Mouse (Mus musculus): Measurements from ENCODE around the gene Gm49388. TPM values are rescaled to one million over a fixed set of nuclear protein-coding genes. Genes with fewer than 3 reads are reported as not detected.
A peak's percentile ranks its signal among the peaks of the same experiment; 100 is the strongest.
"Not testable (repeated sequence)": the region's sequence is repeated elsewhere in the genome, so short reads cannot be mapped to it uniquely, and the experiment has no call there.

The Gm49388 gene
- polyA plus RNA-seq, 1 experiment from 2014 or later, result not detected

- peak overlapping the region; percentile 62 for H3K4me3 ChIP-seq (replicated peaks; ENCODE audit: low read depth, low read length)
- H3K27ac ChIP-seq, result peak overlapping the region; percentile 96
- no peaks in the 10 kb centered on the region for H3K9me3 ChIP-seq (replicated peaks; ENCODE audit: low read length)
- H3K27me3 ChIP-seq (ENCODE audit: insufficient read depth, low read length), result no peaks in the 10 kb centered on the region
- peaks cover 6% of the 10 kb centered on the region; the same call in 1 of the 2 replicates for H3K4me1 ChIP-seq (replicated peaks; ENCODE audit: insufficient read depth, low read length)
- no peak for TF ChIP-seq CTCF (IDR thresholded peaks at IDR 0.05; ENCODE audit: low read depth)
- H3K4me2 ChIP-seq (ENCODE audit: low read length), result peak overlapping the region; percentile 61
- DNase-seq (ENCODE audit: low spot score) (peak; percentile 41), ATAC-seq (replicated peaks; ENCODE audit: low FRiP score, low read depth) (peak; percentile 5; the same call in 1 of the 2 replicates)
- peaks cover 10% of the 10 kb centered on the region; the same call in 1 of the 2 replicates for H3K36me3 ChIP-seq (ENCODE audit: insufficient read depth, low read length)
- under 1% methylated on average over 27 of the region's 27 CpGs for WGBS
- peak overlapping the region; percentile 75 for H3K9ac ChIP-seq (ENCODE audit: low read depth, low read length)
Observed at GRCm38 (mm10) chr7:127770039-127770905, 15.1 kb upstream of the Gm49388 start.

DNA sequence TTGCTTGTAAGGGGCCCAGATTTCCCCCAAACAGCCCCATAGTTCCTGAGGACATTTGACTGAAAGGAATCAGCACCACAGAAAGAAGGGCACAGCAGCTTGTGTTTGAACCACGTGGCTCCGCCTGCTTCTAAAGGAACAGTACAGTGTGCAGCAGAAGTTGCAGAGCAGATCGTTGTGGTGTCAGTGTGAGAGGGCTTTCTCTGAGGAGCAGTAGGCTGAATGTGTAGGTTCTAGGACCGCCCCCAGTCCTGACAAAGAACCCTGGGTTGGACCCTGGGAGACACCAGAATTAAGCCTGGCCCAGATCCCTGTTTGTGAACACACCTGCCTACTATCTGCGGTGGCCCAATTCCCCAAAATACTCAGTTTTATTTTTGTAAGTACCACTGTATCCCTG, 14.1 kb upstream of the Gm49388 start:
- Histone ChIP-seq H3K4me2 (ENCODE audit: low read length) (peak overlapping the region; percentile 61; the same call in 1 of the 2 replicates), H3K9ac (ENCODE audit: low read depth, low read length) (peak overlapping the region; percentile 75; the same call in 1 of the 2 replicates), H3K9me3 (replicated peaks; ENCODE audit: low read length) (no peaks in the 10 kb centered on the region), H3K27me3 (ENCODE audit: insufficient read depth, low read length) (no peaks in the 10 kb centered on the region), H3K4me3 (replicated peaks; ENCODE audit: low read depth, low read length) (no peak overlapping the region), H3K36me3 (ENCODE audit: insufficient read depth, low read length) (peaks cover 10% of the 10 kb centered on the region; the same call in 1 of the 2 replicates), H3K4me1 (replicated peaks; ENCODE audit: insufficient read depth, low read length) (peaks cover 6% of the 10 kb centered on the region; the same call in 1 of the 2 replicates), H3K27ac (no peak overlapping the region)
- DNase-seq (ENCODE audit: low spot score), result no peak
- ATAC-seq (replicated peaks; ENCODE audit: low FRiP score, low read depth), result no peak
- TF ChIP-seq CTCF (IDR thresholded peaks at IDR 0.05; ENCODE audit: low read depth), result no peak
- WGBS, result 63% methylated on average over 5 of the region's 5 CpGs

DNA sequence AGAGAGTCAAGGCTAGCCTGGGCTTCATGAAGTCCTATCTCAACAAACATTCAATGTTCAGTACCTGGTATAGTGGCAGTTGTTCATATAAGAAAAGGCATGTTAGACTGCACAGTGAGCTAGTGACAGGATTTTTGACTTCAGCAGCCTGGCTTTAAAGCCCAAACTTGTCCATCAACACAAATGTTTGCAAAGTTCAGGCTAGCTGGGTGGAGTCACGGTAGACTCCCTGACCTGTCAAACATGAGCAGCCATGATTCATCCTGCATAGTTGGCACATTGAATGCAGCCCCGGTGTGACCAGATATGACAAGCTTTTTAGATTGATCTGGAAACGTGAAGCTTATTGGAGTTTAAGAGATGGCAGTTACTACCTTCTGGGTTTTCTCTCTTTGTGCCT, 13.3 kb upstream of the Gm49388 start:
- Histone ChIP-seq H3K4me2 (ENCODE audit: low read length) (no peak overlapping the region), H3K27me3 (ENCODE audit: insufficient read depth, low read length) (no peaks in the 10 kb centered on the region), H3K36me3 (ENCODE audit: insufficient read depth, low read length) (0 out of 2 replicates have a peak, but pooled peaks cover 5% of the 10 kb centered on the region), H3K9ac (ENCODE audit: low read depth, low read length) (no peak overlapping the region), H3K4me1 (replicated peaks; ENCODE audit: insufficient read depth, low read length) (peaks cover 6% of the 10 kb centered on the region; the same call in 1 of the 2 replicates), H3K9me3 (replicated peaks; ENCODE audit: low read length) (no peaks in the 10 kb centered on the region), H3K27ac (no peak overlapping the region), H3K4me3 (replicated peaks; ENCODE audit: low read depth, low read length) (no peak overlapping the region)
- no peak for ATAC-seq (replicated peaks; ENCODE audit: low FRiP score, low read depth)
- no peak for DNase-seq (ENCODE audit: low spot score)
- WGBS, result 67% methylated on average over 3 of the region's 3 CpGs
- no peak for TF ChIP-seq CTCF (IDR thresholded peaks at IDR 0.05; ENCODE audit: low read depth)

DNA sequence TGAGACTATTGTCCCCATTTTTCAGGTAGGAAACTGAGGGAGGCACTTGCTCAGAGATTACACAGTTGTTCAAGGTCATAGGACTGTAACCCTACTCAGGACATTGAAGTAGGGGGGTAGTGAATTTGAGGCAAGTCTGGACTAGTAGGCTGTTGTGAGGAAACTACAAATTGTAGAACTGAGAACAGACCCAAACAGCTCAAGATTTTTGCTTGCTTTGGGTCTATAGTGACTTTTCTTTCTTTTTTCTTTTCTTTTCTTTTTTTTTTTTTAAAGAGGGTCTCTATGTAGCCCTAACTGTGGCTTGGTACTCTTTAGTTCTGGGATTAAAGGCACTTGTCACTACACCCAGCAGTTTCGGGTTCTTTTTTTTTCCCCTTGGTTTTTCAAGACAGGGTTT, 12.9 kb upstream of the Gm49388 start:
- Histone ChIP-seq H3K9ac (ENCODE audit: low read depth, low read length) (no peak overlapping the region), H3K27ac (no peak overlapping the region), H3K9me3 (replicated peaks; ENCODE audit: low read length) (no peaks in the 10 kb centered on the region), H3K4me1 (replicated peaks; ENCODE audit: insufficient read depth, low read length) (peaks cover 6% of the 10 kb centered on the region; the same call in 1 of the 2 replicates), H3K4me2 (ENCODE audit: low read length) (no peak overlapping the region), H3K27me3 (ENCODE audit: insufficient read depth, low read length) (no peaks in the 10 kb centered on the region), H3K4me3 (replicated peaks; ENCODE audit: low read depth, low read length) (no peak overlapping the region), H3K36me3 (ENCODE audit: insufficient read depth, low read length) (0 out of 2 replicates have a peak, but pooled peaks cover 5% of the 10 kb centered on the region)
- no peak for ATAC-seq (replicated peaks; ENCODE audit: low FRiP score, low read depth)
- no peak for TF ChIP-seq CTCF (IDR thresholded peaks at IDR 0.05; ENCODE audit: low read depth)
- 82% methylated on average over 1 of the region's 1 CpGs for WGBS
- no peak for DNase-seq (ENCODE audit: low spot score)

DNA sequence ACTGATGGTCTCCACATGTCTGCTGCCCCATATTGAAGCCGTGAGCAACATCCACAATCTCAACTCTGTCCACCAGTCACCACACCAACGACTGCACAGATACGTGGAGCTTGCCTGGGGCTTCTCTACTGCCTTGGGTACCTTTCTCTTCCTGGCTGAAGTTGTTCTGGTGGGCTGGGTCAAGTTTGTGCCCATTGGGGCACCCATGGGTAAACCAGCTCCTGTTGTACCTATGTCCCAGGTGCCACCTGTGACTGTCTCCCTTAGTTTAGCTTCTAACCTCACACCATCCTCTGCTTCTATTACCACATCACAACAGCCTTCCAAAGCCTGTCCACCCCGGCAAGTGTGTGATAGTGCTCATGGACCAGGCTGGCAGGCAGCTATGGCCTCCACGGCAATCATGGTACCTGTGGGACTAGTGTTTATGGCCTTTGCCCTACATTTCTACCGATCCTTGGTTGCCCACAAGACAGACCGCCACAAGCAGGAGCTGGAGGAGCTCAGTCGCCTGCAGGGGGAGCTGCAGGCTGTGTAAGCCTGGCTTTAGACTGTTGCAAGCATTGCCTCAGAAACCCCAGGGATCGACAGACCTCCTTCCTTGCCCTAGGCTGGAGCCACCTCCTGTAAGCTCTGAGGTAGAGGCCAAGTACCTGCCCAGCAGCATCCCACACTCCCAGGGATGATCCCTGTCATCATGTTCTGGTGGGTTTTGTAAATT, 11.6 kb upstream of the Gm49388 start:
- H3K27me3 ChIP-seq (ENCODE audit: insufficient read depth, low read length), result no peaks in the 10 kb centered on the region
- WGBS, result 38% methylated on average over 9 of the region's 9 CpGs
- ATAC-seq (replicated peaks; ENCODE audit: low FRiP score, low read depth) (no peak), DNase-seq (ENCODE audit: low spot score) (peak; percentile 85)
- no peak overlapping the region for H3K9ac ChIP-seq (ENCODE audit: low read depth, low read length)
- no peak overlapping the region for H3K4me3 ChIP-seq (replicated peaks; ENCODE audit: low read depth, low read length)
- peak; percentile 89 for TF ChIP-seq CTCF (IDR thresholded peaks at IDR 0.05; ENCODE audit: low read depth)
- no peak overlapping the region for H3K27ac ChIP-seq
- H3K4me1 ChIP-seq (replicated peaks; ENCODE audit: insufficient read depth, low read length), result peaks cover 11% of the 10 kb centered on the region
- H3K36me3 ChIP-seq (ENCODE audit: insufficient read depth, low read length), result no peaks in the 10 kb centered on the region
- no peak overlapping the region for H3K4me2 ChIP-seq (ENCODE audit: low read length)
- H3K9me3 ChIP-seq (replicated peaks; ENCODE audit: low read length), result no peaks in the 10 kb centered on the region

- not testable (repeated sequence) for DNase-seq (ENCODE audit: low spot score); H3K9me3 ChIP-seq (replicated peaks; ENCODE audit: low read length); ATAC-seq (replicated peaks; ENCODE audit: low FRiP score, low read depth); H3K4me1 ChIP-seq (replicated peaks; ENCODE audit: insufficient read depth, low read length); H3K27me3 ChIP-seq (ENCODE audit: insufficient read depth, low read length)
- peak overlapping the region; percentile 94; the same call in 1 of the 2 replicates for H3K9ac ChIP-seq (ENCODE audit: low read depth, low read length)
- 67% methylated on average over 7 of the region's 7 CpGs for WGBS
- peak overlapping the region; percentile 98; the same call in 1 of the 2 replicates for H3K27ac ChIP-seq
- H3K4me2 ChIP-seq (ENCODE audit: low read length), result peak overlapping the region; percentile 84
- peaks cover 15% of the 10 kb centered on the region for H3K36me3 ChIP-seq (ENCODE audit: insufficient read depth, low read length)
- H3K4me3 ChIP-seq (replicated peaks; ENCODE audit: low read depth, low read length), result peak overlapping the region; percentile 90
Observed at GRCm38 (mm10) chr7:127775837-127776236, 9.6 kb upstream of the Gm49388 start.

Data from kidney, postnatal 0 days (tissue).